Mouse (Mus musculus): ENCODE data around the gene Utrn.

GRCm38 (mm10) chr10:12754911-12755310 lies 114.3 kb downstream of the Utrn start:
- TF ChIP-seq POLR2A (IDR thresholded peaks at IDR 0.05; ENCODE audit: borderline replicate concordance, insufficient read depth, low read length) (no peak), CTCF (IDR thresholded peaks at IDR 0.05; ENCODE audit: borderline replicate concordance, insufficient read depth, low read depth, low read length) (no peak)
